Mouse (Mus musculus) heart, adult 2 months (tissue): ENCODE measurements around the gene BC067074.
A peak's percentile ranks its signal among the peaks of the same experiment; 100 is the strongest.

Experiments used
- CTCF ChIP-seq: fragments of 200-600 bp; IDR thresholded peaks from 2 replicates; pipeline ENCODE4 v1.8.1; 2022; ENCODE audit warnings: antibody characterized with exemption, mild to moderate bottlenecking, moderate library complexity
- EP300 ChIP-seq: fragments of 200-500 bp; IDR thresholded peaks from 2 replicates; pipeline ENCODE4 v1.6.1; 2011; ENCODE audit warnings: low read depth, low read length, control low read depth; ENCODE audit not compliant: insufficient read depth
- POLR2A ChIP-seq: fragments of 200-500 bp; IDR thresholded peaks from 2 replicates; pipeline ENCODE4 v1.6.1; 2011; ENCODE audit warnings: mild to moderate bottlenecking, low read depth, low read length, control low read depth; ENCODE audit not compliant: insufficient read depth

DNA sequence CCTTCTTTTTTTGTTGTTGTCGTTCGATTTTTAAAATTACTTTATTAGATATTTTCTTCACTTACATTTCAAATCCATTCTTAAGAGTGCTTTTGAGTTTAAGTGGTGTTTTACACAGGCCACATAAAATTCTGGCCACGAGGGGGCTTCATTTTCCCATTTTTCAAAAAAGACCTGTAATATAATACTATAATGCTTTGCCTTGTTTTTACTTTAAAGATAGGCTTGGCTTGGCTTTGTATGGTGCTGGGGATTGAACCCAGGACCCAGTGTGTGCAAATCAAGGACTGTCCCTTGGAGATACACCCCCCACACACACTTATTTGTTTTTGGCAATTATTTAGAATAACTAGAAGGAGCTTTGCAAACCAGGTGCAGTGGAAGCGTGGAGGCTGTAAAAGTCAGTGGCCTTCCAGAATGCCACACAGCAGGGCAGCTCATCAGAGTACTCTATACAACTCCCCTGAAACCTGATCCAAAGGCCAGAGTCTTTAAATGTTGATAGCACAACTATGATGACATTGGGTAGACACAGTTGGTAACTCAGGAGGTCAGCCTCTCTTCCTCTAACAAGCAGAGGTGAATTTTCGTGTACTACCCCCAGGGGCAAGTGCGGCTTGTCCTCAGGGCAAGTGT lies 44.4 kb downstream of the BC067074 start:
- TF ChIP-seq POLR2A (no peak), EP300 (no peak), CTCF (peak; percentile 79)
